Mouse (Mus musculus) MEL (cell line): ENCODE results near the gene Pym1. TPM values are rescaled to one million over a fixed set of nuclear protein-coding genes. Genes with fewer than 3 reads are reported as not detected.
A peak's percentile ranks its signal among the peaks of the same experiment; 100 is the strongest.

ENCODE experiments used
- DNase-seq: peaks from one replicate; pipeline ENCODE4 v3.0.0; 2011; ENCODE audit warnings: low read depth, low spot score
- H3K27ac ChIP-seq: 2 replicates; pipeline ENCODE4 v1.5.1; 2012; ENCODE audit warnings: low read depth, mild to moderate bottlenecking, control low read depth, low read length, moderate library complexity; ENCODE audit not compliant: control insufficient read depth
- H3K27me3 ChIP-seq, 2 experiments: fragments of 150-350 bp in 1 of 2; sonication (generic) in 1 of 2; 2 replicates each; pipeline ENCODE4 v1.6.1; 2012; ENCODE audit warnings: low read length in 2 of 2, mild to moderate bottlenecking in 2 of 2, improper control_type of control experiment in 1 of 2, moderate library complexity in 1 of 2; ENCODE audit not compliant: insufficient read depth in 2 of 2, control insufficient read depth in 1 of 2
- H3K36me3 ChIP-seq, 2 experiments: 2 replicates each; pipeline ENCODE4 v1.6.1; 2012 to 2014; ENCODE audit warnings: low read length in 2 of 2, improper control_type of control experiment in 1 of 2, inconsistent platforms in 1 of 2, mild to moderate bottlenecking in 1 of 2; ENCODE audit not compliant: insufficient read depth in 2 of 2, control insufficient read depth in 1 of 2
- H3K4me1 ChIP-seq, 2 experiments: fragments of 150-350 bp in 1 of 2; sonication (generic) in 1 of 2; 2 replicates each; pipeline ENCODE4 v1.6.1; 2012; ENCODE audit warnings: low read length in 2 of 2, improper control_type of control experiment in 1 of 2, mild to moderate bottlenecking in 1 of 2; ENCODE audit not compliant: insufficient read depth in 2 of 2, control insufficient read depth in 1 of 2
- H3K4me3 ChIP-seq, 2 experiments: fragments of 150-350 bp in 1 of 2; sonication (generic) in 1 of 2; 2 replicates each; pipeline ENCODE4 v1.5.1; 2012; ENCODE audit warnings: low read depth in 2 of 2, low read length in 2 of 2, mild to moderate bottlenecking in 2 of 2, moderate library complexity in 2 of 2, control low read depth in 1 of 2, improper control_type of control experiment in 1 of 2; ENCODE audit not compliant: control insufficient read depth in 1 of 2, insufficient read depth in 1 of 2
- H3K79me2 ChIP-seq: 2 replicates; pipeline ENCODE4 v1.6.1; 2012; ENCODE audit warnings: mild to moderate bottlenecking, low read length, moderate library complexity; ENCODE audit not compliant: control insufficient read depth, poor library complexity, insufficient read depth
- H3K9ac ChIP-seq: 2 replicates; pipeline ENCODE4 v1.6.1; 2012; ENCODE audit warnings: low read depth, mild to moderate bottlenecking, control low read depth, low read length, moderate library complexity; ENCODE audit not compliant: control insufficient read depth, poor library complexity, severe bottlenecking
- H3K9me3 ChIP-seq: fragments of 150-350 bp; sonication (generic); replicated peaks from 2 replicates; pipeline ENCODE4 v1.6.1; 2012; ENCODE audit warnings: mild to moderate bottlenecking, low read length, improper control_type of control experiment, moderate library complexity; ENCODE audit not compliant: insufficient read depth
- CTCF ChIP-seq, 3 experiments: IDR thresholded peaks in 2 of 3; conservative IDR thresholded peaks in 1 of 3; 2 replicates each; pipeline ENCODE4 v1.5.1; 2011 to 2012; ENCODE audit warnings: low read length in 3 of 3, low read depth in 2 of 3, mild to moderate bottlenecking in 2 of 3, improper control_type of control experiment in 1 of 3, inconsistent platforms in 1 of 3, mixed read lengths in 1 of 3, moderate library complexity in 1 of 3; ENCODE audit not compliant: control insufficient read depth in 1 of 3, insufficient read depth in 1 of 3, poor library complexity in 1 of 3, severe bottlenecking in 1 of 3
- GABPA ChIP-seq: IDR thresholded peaks from 2 replicates; pipeline ENCODE4 v1.6.1; 2012; ENCODE audit warnings: low read depth, mild to moderate bottlenecking, inconsistent platforms, low read length, improper control_type of control experiment, moderate library complexity
- POLR2AphosphoS2 ChIP-seq: IDR thresholded peaks from 2 replicates; pipeline ENCODE4 v1.6.1; 2011; ENCODE audit warnings: low read length, improper control_type of control experiment
- POLR2AphosphoS5 ChIP-seq: IDR thresholded peaks from 2 replicates; pipeline ENCODE4 v1.6.1; 2012; ENCODE audit warnings: low read depth, borderline replicate concordance, mild to moderate bottlenecking, inconsistent platforms, low read length, moderate library complexity, mixed read lengths
- SIN3A ChIP-seq: IDR thresholded peaks from 2 replicates; pipeline ENCODE4 v1.6.1; 2012; ENCODE audit warnings: low read length, improper control_type of control experiment, inconsistent platforms
- TAL1 ChIP-seq: IDR thresholded peaks from 2 replicates; pipeline ENCODE4 v1.6.1; 2012; ENCODE audit warnings: mild to moderate bottlenecking, inconsistent platforms, low read length, moderate library complexity, mixed read lengths
- TBP ChIP-seq: IDR thresholded peaks from 2 replicates; pipeline ENCODE4 v1.8.0; 2011; ENCODE audit warnings: low read depth, low read length, improper control_type of control experiment
- UBTF ChIP-seq: IDR thresholded peaks from 2 replicates; pipeline ENCODE4 v1.6.1; 2012; ENCODE audit warnings: low read depth, mild to moderate bottlenecking, inconsistent platforms, low read length, improper control_type of control experiment, moderate library complexity, borderline replicate concordance; ENCODE audit not compliant: insufficient read depth
- USF2 ChIP-seq, 2 experiments: IDR thresholded peaks; 2 replicates each; pipeline ENCODE4 v1.6.1; 2011 to 2012; ENCODE audit warnings: improper control_type of control experiment in 2 of 2, low read length in 2 of 2, borderline replicate concordance in 1 of 2, inconsistent platforms in 1 of 2, low read depth in 1 of 2, mild to moderate bottlenecking in 1 of 2; ENCODE audit not compliant: insufficient read depth in 1 of 2
- ZKSCAN1 ChIP-seq: IDR thresholded peaks from 2 replicates; pipeline ENCODE4 v1.6.1; 2012; ENCODE audit warnings: low read depth, mild to moderate bottlenecking, inconsistent platforms, low read length, improper control_type of control experiment, moderate library complexity
- polyA plus RNA-seq, 2 experiments: library from polyadenylated mRNA; stranded (reverse) in 1 of 2; unstranded in 1 of 2; fragments of >175 nt in 1 of 2; fragments of >200 nt in 1 of 2; gene quantifications; 2 replicates each; pipeline versions ENCODE4 v1.2.1 to v1.2.4; 2012; ENCODE audit warnings: low replicate concordance in 2 of 2, low read depth in 1 of 2; ENCODE audit not compliant: insufficient read length in 2 of 2, insufficient read depth in 1 of 2, missing spikeins in 1 of 2
- total RNA-seq: library from RNA; depleted of rRNA; stranded (reverse); fragments of 300-350 nt; gene quantifications from 2 replicates; pipeline ENCODE4 v1.2.3, GENCODE M21; 2012; rRNA removed

The Pym1 gene
- total and polyA plus RNA-seq, 3 experiments: 77.4 to 107 TPM; not detected in 1

GRCm38 (mm10) chr10:128807018-128807417 is 59.3 kb downstream of the Pym1 start:
- H3K36me3 ChIP-seq: peaks cover 0 to 8% of the 10 kb centered on the region in 2 experiments; a peak in 2 of 4 replicates
- H3K4me1 ChIP-seq: peaks cover 5 to 12% of the 10 kb centered on the region in 2 experiments; a peak in 3 of 4 replicates
- peak overlapping the region; percentile 78 for H3K9ac ChIP-seq

More at GRCm38 (mm10) chr10:128807018-128807417, 59.3 kb downstream of the Pym1 start:
- Histone ChIP-seq H3K27ac (no peak overlapping the region), H3K4me3 (peak overlapping the region; percentile 69 to 86), H3K27me3 (no peaks in the 10 kb centered on the region), H3K79me2 (peaks cover 27% of the 10 kb centered on the region), H3K9me3 (no peaks in the 10 kb centered on the region)
- TF ChIP-seq POLR2AphosphoS5 (no peak), GABPA (no peak), UBTF (no peak), POLR2AphosphoS2 (no peak), ZKSCAN1 (no peak), TBP (no peak), CTCF (IDR thresholded peaks at IDR 0.05 in 2 of 3, conservative IDR thresholded peaks at IDR 0.05 in 1 of 3; ENCODE audit: control insufficient read depth in 1 of 3, insufficient read depth in 1 of 3, low read depth in 2 of 3, low read length in 3 of 3, poor library complexity in 1 of 3, severe bottlenecking in 1 of 3) (no peak), USF2 (IDR thresholded peaks at IDR 0.05; ENCODE audit: borderline replicate concordance in 1 of 2, insufficient read depth in 1 of 2, low read depth in 1 of 2, low read length in 2 of 2) (no peak), TAL1 (no peak), SIN3A (no peak)
- DNase-seq: no peak

Other genes starting within 250 kb of the Pym1 start
- 1.8 and 2.6 TPM in 2 replicates for gene Myl6b, start 249.2 kb upstream of the Pym1 start, total RNA-seq
- 10 to 100 TPM in 1 of 2 experiments, not detected in 1; 18.8 TPM for gene Myl6b, start 249.2 kb upstream of the Pym1 start, polyA plus RNA-seq
- gene Esyt1, start 222.0 kb upstream of the Pym1 start, total RNA-seq: 35.1 and 35.9 TPM in 2 replicates
- 10 to 100 TPM; 53.4 to 57.0 TPM for gene Esyt1, start 222.0 kb upstream of the Pym1 start, polyA plus RNA-seq
- gene Zc3h10, start 200.1 kb upstream of the Pym1 start, total RNA-seq: 14.2 and 14.6 TPM in 2 replicates
- 10 to 100 TPM in 1 of 2 experiments, not detected in 1; 17.3 TPM for gene Zc3h10, start 200.1 kb upstream of the Pym1 start, polyA plus RNA-seq
- gene Rpl41, start 198.6 kb upstream of the Pym1 start, total RNA-seq: 6,649 and 6,931 TPM in 2 replicates
- gene Rpl41, start 198.6 kb upstream of the Pym1 start, polyA plus RNA-seq: over 10,000 TPM in 1 of 2 experiments, 100 to 1,000 TPM in 1; 274 to 10,905 TPM
- 232 and 235 TPM in 2 replicates for gene Pa2g4, start 181.9 kb upstream of the Pym1 start, total RNA-seq
- 100 to 1,000 TPM; 298 to 663 TPM for gene Pa2g4, start 181.9 kb upstream of the Pym1 start, polyA plus RNA-seq
- 0.39 and 0.42 TPM in 2 replicates for gene Erbb3, start 158.2 kb upstream of the Pym1 start, total RNA-seq
- gene Erbb3, start 158.2 kb upstream of the Pym1 start, polyA plus RNA-seq: under 1 TPM in 1 of 2 experiments, not detected in 1; 0.29 TPM
- 2,338 and 2,523 TPM in 2 replicates for gene Rps26, start 121.1 kb upstream of the Pym1 start, total RNA-seq
- gene Rps26, start 121.1 kb upstream of the Pym1 start, polyA plus RNA-seq: 1,000 to 10,000 TPM in 1 of 2 experiments, not detected in 1; 2,530 TPM
- not detected in 2 replicates for gene Ikzf4, start 101.9 kb upstream of the Pym1 start, total RNA-seq
- gene Ikzf4, start 101.9 kb upstream of the Pym1 start, polyA plus RNA-seq: under 1 TPM in 1 of 2 experiments, not detected in 1; 0.03 TPM
- 4.7 and 4.9 TPM in 2 replicates for gene Suox, start 73.8 kb upstream of the Pym1 start, total RNA-seq
- gene Suox, start 73.8 kb upstream of the Pym1 start, polyA plus RNA-seq: 1 to 10 TPM in 1 of 2 experiments, not detected in 1; 7.2 TPM
- 16.2 and 18.7 TPM in 2 replicates for gene Rab5b, start 51.6 kb upstream of the Pym1 start, total RNA-seq
- gene Rab5b, start 51.6 kb upstream of the Pym1 start, polyA plus RNA-seq: 10 to 100 TPM; 23.3 to 45.7 TPM
- 0.13 and 0.15 TPM in 2 replicates for gene Pmel, start 43.7 kb upstream of the Pym1 start, total RNA-seq
- gene Pmel, start 43.7 kb upstream of the Pym1 start, polyA plus RNA-seq: under 1 TPM in 1 of 2 experiments, not detected in 1; 0.45 TPM
- gene Cdk2, start 42.9 kb upstream of the Pym1 start, total RNA-seq: 34.2 and 40.5 TPM in 2 replicates
- 10 to 100 TPM in 1 of 2 experiments, not detected in 1; 72.4 TPM for gene Cdk2, start 42.9 kb upstream of the Pym1 start, polyA plus RNA-seq
- 0.69 and 1.0 TPM in 2 replicates for gene Dgka, start 3.0 kb upstream of the Pym1 start, total RNA-seq
- gene Dgka, start 3.0 kb upstream of the Pym1 start, polyA plus RNA-seq: 1 to 10 TPM in 1 of 2 experiments, not detected in 1; 3.5 TPM
- gene Mmp19, start 43.0 kb downstream of the Pym1 start, total RNA-seq: 0.08 and 0.10 TPM in 2 replicates
- gene Mmp19, start 43.0 kb downstream of the Pym1 start, polyA plus RNA-seq: under 1 TPM in 1 of 2 experiments, not detected in 1; 0.36 TPM
- 22.2 and 27.7 TPM in 2 replicates for gene Dnajc14, start 56.2 kb downstream of the Pym1 start, total RNA-seq
- 10 to 100 TPM in 1 of 2 experiments, not detected in 1; 36.7 TPM for gene Dnajc14, start 56.2 kb downstream of the Pym1 start, polyA plus RNA-seq
- 2.2 and 3.1 TPM in 2 replicates for gene Tmem198b, start 56.5 kb downstream of the Pym1 start, total RNA-seq
- gene Tmem198b, start 56.5 kb downstream of the Pym1 start, polyA plus RNA-seq: 1 to 10 TPM in 1 of 2 experiments, not detected in 1; 8.6 TPM
- gene Sarnp, start 69.4 kb downstream of the Pym1 start, total RNA-seq: 100 and 103 TPM in 2 replicates
- 1,000 to 10,000 TPM in 1 of 2 experiments, 100 to 1,000 TPM in 1; 189 to 1,007 TPM for gene Sarnp, start 69.4 kb downstream of the Pym1 start, polyA plus RNA-seq
- gene Ormdl2, start 73.8 kb downstream of the Pym1 start, total RNA-seq: 90.7 and 100 TPM in 2 replicates
- 100 to 1,000 TPM; 114 to 278 TPM for gene Ormdl2, start 73.8 kb downstream of the Pym1 start, polyA plus RNA-seq
- gene Gdf11, start 143.8 kb downstream of the Pym1 start, total RNA-seq: 1.8 and 2.3 TPM in 2 replicates
- gene Gdf11, start 143.8 kb downstream of the Pym1 start, polyA plus RNA-seq: 1 to 10 TPM in 1 of 2 experiments, not detected in 1; 2.8 TPM
- gene Cd63, start 153.1 kb downstream of the Pym1 start, total RNA-seq: 0.29 and 0.46 TPM in 2 replicates
- under 1 TPM in 1 of 2 experiments, not detected in 1; 0.64 TPM for gene Cd63, start 153.1 kb downstream of the Pym1 start, polyA plus RNA-seq
- 1.2 and 2.9 TPM in 2 replicates for gene Rdh5, start 175.0 kb downstream of the Pym1 start, total RNA-seq
- 1 to 10 TPM in 1 of 2 experiments, not detected in 1; 4.2 TPM for gene Rdh5, start 175.0 kb downstream of the Pym1 start, polyA plus RNA-seq
- 57.7 and 70.6 TPM in 2 replicates for gene Bloc1s1, start 176.1 kb downstream of the Pym1 start, total RNA-seq
- gene Bloc1s1, start 176.1 kb downstream of the Pym1 start, polyA plus RNA-seq: 10 to 100 TPM in 1 of 2 experiments, not detected in 1; 45.1 TPM
- 0.04 and 0.16 TPM in 2 replicates for gene Itga7, start 185.9 kb downstream of the Pym1 start, total RNA-seq
- gene Itga7, start 185.9 kb downstream of the Pym1 start, polyA plus RNA-seq: under 1 TPM in 1 of 2 experiments, not detected in 1; 0.14 TPM
- gene Mettl7b, start 213.1 kb downstream of the Pym1 start, total RNA-seq: not detected in 2 replicates
- not detected for gene Mettl7b, start 213.1 kb downstream of the Pym1 start, polyA plus RNA-seq
- gene Olfr9, start 241.5 kb downstream of the Pym1 start, total RNA-seq: not detected in 2 replicates
- gene Olfr9, start 241.5 kb downstream of the Pym1 start, polyA plus RNA-seq: not detected